Mouse (Mus musculus) intestine, embryonic 16.5 days (tissue): Measurements from ENCODE around the gene Tspan32. TPM values are rescaled to one million over a fixed set of nuclear protein-coding genes. Genes with fewer than 3 reads are reported as not detected.

Experiments used
- ATAC-seq: fragments of 200-750 bp; cut with Nextera tagmentation; 2 replicates; pipeline ENCODE4 v1.8.0; 2017; ENCODE audit warnings: moderate TSS enrichment, moderate library complexity
- H3K27ac ChIP-seq: fragments of 300-500 bp; sonication (generic); 2 replicates; pipeline ENCODE4 v1.5.1; 2014; ENCODE audit warnings: mild to moderate bottlenecking, low read length
- H3K27me3 ChIP-seq: fragments of 300-500 bp; sonication (generic); replicated peaks from 2 replicates; pipeline ENCODE4 v1.6.1; 2014; ENCODE audit warnings: low read length, control low read depth, mixed read lengths; ENCODE audit not compliant: control insufficient read depth, insufficient read depth
- H3K36me3 ChIP-seq: fragments of 300-500 bp; sonication (generic); 2 replicates; pipeline ENCODE4 v1.6.1; 2014; ENCODE audit warnings: low read length, control low read depth; ENCODE audit not compliant: control insufficient read depth, insufficient read depth
- H3K4me1 ChIP-seq: fragments of 300-500 bp; sonication (generic); 2 replicates; pipeline ENCODE4 v1.6.1; 2014; ENCODE audit warnings: low read length, control low read depth, mixed read lengths; ENCODE audit not compliant: control insufficient read depth, insufficient read depth
- H3K4me2 ChIP-seq: fragments of 300-500 bp; sonication (generic); 2 replicates; pipeline ENCODE4 v1.6.1; 2014; ENCODE audit warnings: low read depth, low read length, control low read depth
- H3K4me3 ChIP-seq: fragments of 300-500 bp; sonication (generic); 2 replicates; pipeline ENCODE4 v1.5.1; 2014; ENCODE audit warnings: mild to moderate bottlenecking, low read length
- H3K9ac ChIP-seq: fragments of 300-500 bp; sonication (generic); 2 replicates; pipeline ENCODE4 v1.6.1; 2014; ENCODE audit warnings: low read depth, low read length
- H3K9me3 ChIP-seq: fragments of 300-500 bp; sonication (generic); 2 replicates; pipeline ENCODE4 v1.6.1; 2016; ENCODE audit warnings: low read length, control low read depth; ENCODE audit not compliant: control insufficient read depth
- WGBS: fragments of 180-500 bp; shearing (Covaris S2); extraction: QIAGEN DNeasy Blood & Tissue Kit; methylation state at CpG from one replicate; pipeline ENCODE4 v1.1.7; 2014; 5-methylcytosine and 5-hydroxymethylcytosine counted together
- polyA plus RNA-seq: library from polyadenylated mRNA; unstranded; fragments of >200 nt; fragmentation: Nextera tagmentation; extraction: Ambion mirVana; gene quantifications from 2 replicates; pipeline ENCODE4 v1.2.1, GENCODE M21; 2015

Gene Tspan32
- polyA plus RNA-seq, 1 experiment from 2014 or later = 3.1 TPM

DNA sequence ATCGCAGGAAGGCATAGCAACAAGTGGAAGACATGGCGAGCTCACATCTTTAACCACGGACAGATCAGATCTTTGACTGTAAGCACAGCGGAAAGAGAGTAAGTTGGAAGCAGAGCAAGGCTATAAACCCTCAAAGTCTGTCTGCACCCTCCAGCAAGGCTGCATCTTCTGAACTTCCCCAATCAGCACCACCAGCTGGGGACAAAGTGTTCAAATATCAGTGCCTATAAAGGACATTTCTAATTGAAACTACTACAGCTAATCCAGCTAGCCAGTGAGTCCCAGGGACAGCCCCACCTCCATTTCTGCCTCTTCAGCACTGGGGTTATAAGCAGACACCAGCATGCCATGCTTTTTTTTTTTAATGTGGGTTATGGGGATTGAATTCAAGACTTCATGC lies 32.5 kb downstream of the Tspan32 start:
- 91% methylated on average over 4 of the region's 4 CpGs for WGBS

DNA sequence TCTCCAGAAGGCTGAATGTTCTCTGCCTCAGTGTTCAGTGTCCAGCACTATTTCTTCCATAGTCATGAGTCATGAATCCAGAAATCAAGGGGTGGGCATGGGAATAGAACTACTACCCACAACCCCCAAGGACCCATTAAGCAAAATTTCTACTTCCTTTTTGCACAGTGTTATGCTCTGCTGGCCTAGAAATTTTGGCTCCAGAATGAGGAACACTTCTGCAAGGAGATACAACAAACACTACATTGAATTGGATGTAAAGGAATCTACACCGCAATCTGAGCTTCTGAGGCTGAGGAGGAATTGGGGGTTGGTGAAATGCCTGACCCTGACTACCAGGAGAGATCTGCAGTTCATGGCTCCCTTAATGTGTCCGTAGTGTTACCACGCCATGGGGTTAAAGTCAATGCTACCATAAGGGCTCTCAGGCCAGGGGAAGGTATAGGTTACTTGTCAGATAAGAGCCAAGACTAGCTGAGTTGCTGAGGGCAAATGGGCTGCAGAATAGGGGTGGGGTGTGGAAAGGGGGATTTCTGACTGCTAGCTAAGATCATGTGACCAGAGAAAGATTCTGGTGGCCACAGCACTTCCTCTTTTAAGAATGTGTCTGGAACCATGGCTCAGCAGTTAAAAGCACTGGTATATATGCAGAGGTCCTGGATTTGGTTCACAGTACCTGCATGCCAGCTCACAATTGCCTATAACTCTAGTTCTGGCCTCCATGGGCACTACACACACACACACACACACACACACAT lies 33.5 kb downstream of the Tspan32 start:
- H3K9me3 ChIP-seq = no peaks in the 10 kb centered on the region

More for the DNA sequence above, 32.5 kb downstream of the Tspan32 start:
- no peak for ATAC-seq
- H3K9me3 ChIP-seq = no peaks in the 10 kb centered on the region
- no peak overlapping the region for H3K9ac ChIP-seq
- H3K27ac ChIP-seq = no peak overlapping the region
- no peak overlapping the region for H3K4me3 ChIP-seq
- no peaks in the 10 kb centered on the region for H3K27me3 ChIP-seq
- H3K4me1 ChIP-seq = peaks cover 9% of the 10 kb centered on the region
- H3K36me3 ChIP-seq = no peaks in the 10 kb centered on the region
- no peak overlapping the region for H3K4me2 ChIP-seq

DNA sequence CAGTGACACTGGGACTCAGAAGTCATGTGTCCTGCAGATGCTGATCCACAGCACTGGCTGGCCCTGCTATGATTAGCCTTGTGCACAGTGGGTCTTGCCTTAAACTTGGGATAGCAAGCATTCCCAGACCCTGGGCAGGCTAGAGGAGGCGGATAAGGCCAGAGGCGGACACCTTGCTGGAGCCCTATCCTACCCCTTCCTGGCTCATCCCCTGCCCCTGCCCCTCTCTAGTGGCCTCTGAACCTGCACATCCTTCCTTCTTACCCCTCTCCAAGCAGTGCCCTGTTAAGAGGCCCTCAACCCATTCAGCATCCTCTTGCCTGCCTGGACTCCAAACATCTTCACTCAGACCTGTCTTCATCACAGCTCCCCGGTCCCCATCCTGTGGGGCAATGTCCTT lies 35.7 kb downstream of the Tspan32 start:
- no peak overlapping the region for H3K4me3 ChIP-seq
- H3K36me3 ChIP-seq = no peaks in the 10 kb centered on the region
- H3K27me3 ChIP-seq = no peaks in the 10 kb centered on the region
- 90% methylated on average over 3 of the region's 3 CpGs for WGBS
- no peak for ATAC-seq
- no peak overlapping the region for H3K9ac ChIP-seq
- no peak overlapping the region for H3K27ac ChIP-seq
- H3K4me1 ChIP-seq = peaks cover 9% of the 10 kb centered on the region
- no peak overlapping the region for H3K4me2 ChIP-seq
- H3K9me3 ChIP-seq = no peaks in the 10 kb centered on the region

More for the DNA sequence above, 33.5 kb downstream of the Tspan32 start:
- no peak for ATAC-seq
- Histone ChIP-seq H3K27ac (no peak overlapping the region), H3K36me3 (no peaks in the 10 kb centered on the region), H3K4me1 (peaks cover 9% of the 10 kb centered on the region), H3K4me3 (no peak overlapping the region), H3K4me2 (no peak overlapping the region), H3K27me3 (no peaks in the 10 kb centered on the region), H3K9ac (no peak overlapping the region)
- 85% methylated on average over 3 of the region's 3 CpGs for WGBS

DNA sequence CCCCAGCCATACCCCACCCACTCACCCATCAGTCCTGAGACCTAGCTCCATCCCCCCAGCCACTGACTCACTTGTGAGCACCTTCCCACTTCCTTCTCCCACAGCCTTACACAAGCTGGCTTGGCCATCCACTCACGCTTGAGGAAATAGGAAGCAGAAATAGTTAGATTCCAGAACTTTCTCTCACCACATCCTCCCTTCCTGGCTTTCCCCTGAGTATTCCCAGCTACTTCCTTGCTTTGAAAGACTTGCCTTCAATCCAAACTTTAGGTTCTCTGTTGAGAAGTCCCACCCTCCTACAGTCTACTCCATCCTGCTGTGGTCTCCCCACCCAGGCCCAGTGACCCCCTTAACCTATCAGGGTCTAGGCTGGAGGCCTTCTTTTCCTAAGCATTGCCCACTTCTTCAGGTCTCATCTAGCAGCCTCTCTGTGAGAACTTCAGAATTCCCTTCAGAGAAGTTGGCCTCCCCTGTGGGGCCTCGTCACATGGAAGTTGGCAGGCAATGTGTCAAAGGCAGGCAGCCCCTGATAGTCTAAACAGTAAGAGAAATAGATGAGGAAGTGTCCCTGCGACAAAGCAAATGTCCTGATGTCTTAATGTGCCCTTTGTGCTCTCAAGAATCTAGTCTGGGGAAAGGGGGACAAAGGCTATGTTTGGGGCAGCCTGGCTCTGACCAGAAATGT lies 36.4 kb downstream of the Tspan32 start:
- H3K4me2 ChIP-seq = no peak overlapping the region
- H3K9me3 ChIP-seq = no peaks in the 10 kb centered on the region
- no peaks in the 10 kb centered on the region for H3K27me3 ChIP-seq
- H3K9ac ChIP-seq = no peak overlapping the region
- peaks cover 9% of the 10 kb centered on the region for H3K4me1 ChIP-seq
- no peak for ATAC-seq
- 0 out of 2 replicates have a peak overlapping the region, but pooled peaks have one; percentile 26 for H3K27ac ChIP-seq
- no peak overlapping the region for H3K4me3 ChIP-seq
- H3K36me3 ChIP-seq = no peaks in the 10 kb centered on the region
- 64% methylated on average over 3 of the region's 3 CpGs for WGBS

DNA sequence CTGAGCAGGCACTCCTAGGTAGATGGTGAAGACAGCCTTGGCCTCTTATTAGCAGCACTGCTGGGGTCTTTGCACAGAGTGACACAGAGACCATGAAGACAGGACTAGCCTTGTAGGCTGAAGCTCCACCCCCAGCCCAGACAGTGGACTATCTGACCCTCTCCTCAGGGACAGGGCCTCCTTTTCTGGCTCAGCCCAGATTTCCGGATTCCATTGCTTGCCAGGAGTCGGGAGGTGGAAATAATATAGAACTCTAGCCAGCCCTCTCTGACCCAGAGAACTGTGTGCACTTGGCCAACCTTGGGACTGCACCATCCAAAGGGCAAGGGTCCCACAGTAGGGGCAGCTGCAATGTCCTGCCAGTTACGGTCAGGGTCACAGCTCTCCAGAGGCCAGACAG lies 37.2 kb downstream of the Tspan32 start:
- no peaks in the 10 kb centered on the region for H3K27me3 ChIP-seq
- H3K36me3 ChIP-seq = no peaks in the 10 kb centered on the region
- H3K4me3 ChIP-seq = no peak overlapping the region
- peak; percentile 62 for ATAC-seq
- H3K27ac ChIP-seq = peak overlapping the region; percentile 9; the same call in 1 of the 2 replicates
- no peaks in the 10 kb centered on the region for H3K9me3 ChIP-seq
- no peak overlapping the region for H3K9ac ChIP-seq
- no peak overlapping the region for H3K4me2 ChIP-seq
- 63% methylated on average over 3 of the region's 3 CpGs for WGBS
- peaks cover 9% of the 10 kb centered on the region for H3K4me1 ChIP-seq

DNA sequence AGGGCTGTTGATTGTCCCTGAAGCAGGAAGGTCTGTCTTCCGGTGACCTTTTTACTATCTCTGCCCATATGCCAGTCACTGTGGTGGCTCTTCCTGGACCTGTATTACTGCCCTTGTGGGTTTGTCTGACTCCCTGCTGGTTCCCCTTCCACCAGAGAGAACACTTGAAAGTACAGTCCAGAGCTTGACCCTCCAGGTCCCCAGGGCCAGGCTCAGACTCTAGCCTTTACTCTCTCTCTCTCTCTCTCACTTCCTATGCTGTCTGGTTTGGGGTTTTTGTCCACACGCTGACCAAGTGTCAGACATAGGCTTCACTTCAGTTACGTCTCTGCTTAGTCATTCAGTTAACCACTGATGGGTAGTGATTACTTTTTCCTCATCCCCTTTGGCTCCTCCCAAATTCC lies 38.1 kb downstream of the Tspan32 start:
- Histone ChIP-seq H3K4me1 (peaks cover 9% of the 10 kb centered on the region), H3K9ac (no peak overlapping the region), H3K27ac (no peak overlapping the region), H3K4me3 (no peak overlapping the region), H3K9me3 (no peaks in the 10 kb centered on the region), H3K4me2 (no peak overlapping the region), H3K36me3 (no peaks in the 10 kb centered on the region), H3K27me3 (no peaks in the 10 kb centered on the region)
- no peak for ATAC-seq
- WGBS = 89% methylated on average over 3 of the region's 3 CpGs

DNA sequence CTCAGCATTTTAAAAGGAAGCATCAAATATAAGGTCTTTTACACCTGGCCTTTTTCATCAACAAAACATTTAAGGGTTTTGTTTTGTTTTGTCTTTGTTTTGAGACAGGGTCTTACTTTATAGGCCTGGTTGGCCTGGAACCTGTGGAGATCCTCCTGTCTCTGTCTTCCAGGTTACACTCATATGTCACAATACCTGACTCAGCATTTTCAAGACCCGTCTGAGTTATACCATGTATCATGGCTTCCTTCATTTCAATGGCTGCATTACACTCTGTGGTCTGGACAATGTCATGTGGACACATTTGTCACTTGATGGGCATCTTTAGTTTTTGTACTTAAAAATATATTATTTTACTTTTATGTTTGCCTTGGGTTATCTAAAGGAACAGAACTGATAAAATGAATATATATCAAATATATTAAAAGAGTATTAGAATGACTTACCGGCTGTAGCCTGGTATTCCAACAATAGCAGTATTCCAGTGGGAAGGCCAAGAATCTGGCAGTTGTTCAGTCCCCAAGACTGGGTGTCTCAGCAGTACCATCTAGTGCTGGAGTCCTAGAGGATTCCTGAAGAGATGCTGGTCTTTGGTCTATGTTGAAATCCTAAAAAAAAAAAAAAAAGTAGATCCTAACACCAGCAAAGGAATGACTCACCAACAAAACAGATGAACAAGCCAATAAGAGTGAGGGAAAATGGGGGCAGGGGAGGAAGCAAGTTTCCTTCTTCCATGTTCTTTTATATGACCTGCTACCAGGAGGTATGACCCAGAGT lies 39.4 kb downstream of the Tspan32 start:
- H3K9me3 ChIP-seq = no peaks in the 10 kb centered on the region
- no peaks in the 10 kb centered on the region for H3K27me3 ChIP-seq
- no peak for ATAC-seq
- no peak overlapping the region for H3K27ac ChIP-seq
- peaks cover 9% of the 10 kb centered on the region for H3K4me1 ChIP-seq
- H3K4me2 ChIP-seq = no peak overlapping the region
- H3K9ac ChIP-seq = no peak overlapping the region
- WGBS = 86% methylated on average over 2 of the region's 2 CpGs
- H3K4me3 ChIP-seq = no peak overlapping the region
- H3K36me3 ChIP-seq = no peaks in the 10 kb centered on the region

DNA sequence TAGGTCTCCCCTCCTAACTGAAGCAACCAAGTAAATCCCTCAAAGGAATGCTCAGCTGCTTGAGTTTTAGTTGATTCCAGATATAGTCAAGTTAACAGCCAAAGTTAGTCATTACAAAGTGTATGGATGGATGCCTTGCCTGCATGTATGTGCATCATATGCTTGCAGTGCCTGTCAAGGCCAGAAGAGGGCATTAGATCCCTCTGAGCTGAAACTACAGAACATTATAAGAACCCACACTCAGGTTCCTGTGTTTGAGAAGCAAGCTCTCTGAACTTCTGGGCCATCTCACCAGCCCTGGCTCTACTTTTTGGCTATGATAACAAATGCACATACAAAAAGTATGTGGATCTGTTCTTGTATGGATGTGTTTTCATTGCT lies 40.0 kb downstream of the Tspan32 start:
- peaks cover 9% of the 10 kb centered on the region for H3K4me1 ChIP-seq
- no peak overlapping the region for H3K27ac ChIP-seq
- no peak overlapping the region for H3K9ac ChIP-seq
- no peak for ATAC-seq
- no peaks in the 10 kb centered on the region for H3K27me3 ChIP-seq
- H3K9me3 ChIP-seq = no peaks in the 10 kb centered on the region
- no peaks in the 10 kb centered on the region for H3K36me3 ChIP-seq
- H3K4me2 ChIP-seq = no peak overlapping the region
- H3K4me3 ChIP-seq = no peak overlapping the region

DNA sequence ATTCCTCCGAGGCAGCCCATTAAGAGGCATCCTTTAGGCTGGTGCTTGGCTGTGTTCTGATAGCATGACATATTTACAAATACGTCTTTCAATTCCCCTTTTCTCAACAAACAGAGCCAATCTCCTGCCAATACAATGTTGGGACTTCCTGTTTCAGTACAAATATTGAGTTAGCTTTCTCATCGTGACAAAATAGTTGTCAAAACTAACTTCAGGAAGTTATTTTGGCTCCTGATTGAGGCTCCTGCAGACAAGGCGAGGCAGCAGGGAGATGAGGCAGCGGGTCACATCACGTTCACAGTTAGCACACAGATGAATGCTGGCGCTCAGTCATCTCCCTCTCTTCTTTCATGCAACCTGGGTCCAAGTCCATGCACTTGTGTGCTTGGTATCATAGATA lies 41.5 kb downstream of the Tspan32 start:
- Histone ChIP-seq H3K4me1 (peaks cover 6% of the 10 kb centered on the region), H3K4me3 (no peak overlapping the region), H3K9ac (no peak overlapping the region), H3K27ac (no peak overlapping the region), H3K27me3 (no peaks in the 10 kb centered on the region), H3K4me2 (no peak overlapping the region), H3K9me3 (no peaks in the 10 kb centered on the region), H3K36me3 (no peaks in the 10 kb centered on the region)
- no peak for ATAC-seq
- 76% methylated on average over 7 of the region's 7 CpGs for WGBS
